Mouse (Mus musculus) cerebellum, adult 2 months (tissue): ENCODE measurements at regions not wholly inside any gene's neighbourhood (a gene's known extent, or its start where the extent isn't known, plus 50 kb on each side); places are given as distances from the start of the nearest gene placed in this dataset.

Source experiments
- CTCF ChIP-seq: fragments of 200-500 bp; IDR thresholded peaks from 2 replicates; pipeline ENCODE4 v1.5.1; 2011; ENCODE audit warnings: low read depth, mild to moderate bottlenecking, control low read depth, low read length, moderate library complexity, borderline replicate concordance; ENCODE audit not compliant: insufficient read depth
- POLR2A ChIP-seq: fragments of 200-500 bp; IDR thresholded peaks from 2 replicates; pipeline ENCODE4 v1.6.1; 2011; ENCODE audit warnings: low read length, control low read depth, borderline replicate concordance; ENCODE audit not compliant: insufficient read depth

- TF ChIP-seq POLR2A, result no peak
- no peak for TF ChIP-seq CTCF
These were observed 482.3 kb downstream of the Ipo11 start for GRCm38 (mm10) chr13:106454366-106454927.
